Mouse (Mus musculus): Measurements from ENCODE around the gene Pcgf1.

GRCm38 (mm10) chr6:83119734-83120051 is 42.0 kb downstream of the Pcgf1 start:
- TF ChIP-seq POLR2A (IDR thresholded peaks at IDR 0.05; ENCODE audit: extremely low read depth, insufficient read depth, low read length) (no peak), CTCF (IDR thresholded peaks at IDR 0.05; ENCODE audit: low read depth, low read length) (no peak)

Measured in liver, adult 2 months (tissue).